Mouse (Mus musculus) inflammation-experienced regulatory T-cells, adult 6 months (primary cell): Measurements from ENCODE around the gene Cep57l1. TPM values are rescaled to one million over a fixed set of nuclear protein-coding genes. Genes with fewer than 3 reads are reported as not detected.

Experiments used
- ATAC-seq: one replicate; pipeline ENCODE4 v1.8.0; 2017
- polyA plus RNA-seq, 3 experiments: library from polyadenylated mRNA; unstranded; fragments of 100-300 nt; shearing (Covaris generic); gene quantifications; one replicate each; pipeline ENCODE4 v1.2.1; 2017

The Cep57l1 gene
- polyA plus RNA-seq, 3 experiments from 2014 or later, result 11.0 to 23.3 (median 18.6) TPM

GRCm38 (mm10) chr10:41735398-41735797, 74.3 kb downstream of the Cep57l1 start:
- ATAC-seq, result no peak

GRCm38 (mm10) chr10:41733214-41733613, 76.5 kb downstream of the Cep57l1 start:
- ATAC-seq, result no peak

- no peak for ATAC-seq
Measured at GRCm38 (mm10) chr10:41731932-41732331, 77.7 kb downstream of the Cep57l1 start.

GRCm38 (mm10) chr10:41730746-41731145, 78.9 kb downstream of the Cep57l1 start:
- ATAC-seq, result no peak

GRCm38 (mm10) chr10:41726215-41726614, 83.5 kb downstream of the Cep57l1 start:
- ATAC-seq, result no peak

- ATAC-seq, result no peak
Measured at GRCm38 (mm10) chr10:41719587-41719986, 90.1 kb downstream of the Cep57l1 start.

- ATAC-seq, result no peak
Measured at GRCm38 (mm10) chr10:41716029-41716897, 93.4 kb downstream of the Cep57l1 start, which contains the start of gene Ccdc162. Ccdc162 (minus strand) TSS chr10:41716634.

GRCm38 (mm10) chr10:41715557-41715956, 94.1 kb downstream of the Cep57l1 start:
- ATAC-seq, result no peak

- no peak for ATAC-seq
Measured at GRCm38 (mm10) chr10:41711467-41711866, 98.2 kb downstream of the Cep57l1 start.

GRCm38 (mm10) chr10:41710773-41711172, 98.9 kb downstream of the Cep57l1 start:
- ATAC-seq, result no peak

- ATAC-seq, result no peak
Measured at GRCm38 (mm10) chr10:41709341-41709740, 100.3 kb downstream of the Cep57l1 start.

- no peak for ATAC-seq
Measured at GRCm38 (mm10) chr10:41699669-41700068, 110.0 kb downstream of the Cep57l1 start.

GRCm38 (mm10) chr10:41697040-41697439, 112.6 kb downstream of the Cep57l1 start:
- no peak for ATAC-seq

- no peak for ATAC-seq
Measured at GRCm38 (mm10) chr10:41690978-41691377, 118.7 kb downstream of the Cep57l1 start.

GRCm38 (mm10) chr10:41689941-41690887, 119.5 kb downstream of the Cep57l1 start:
- peak; percentile 83 for ATAC-seq

- ATAC-seq, result no peak
Measured at GRCm38 (mm10) chr10:41684548-41684996, 125.1 kb downstream of the Cep57l1 start.

- peak; percentile 84 for ATAC-seq
Measured at GRCm38 (mm10) chr10:41682546-41683393, 126.9 kb downstream of the Cep57l1 start.

GRCm38 (mm10) chr10:41678746-41679360, 130.8 kb downstream of the Cep57l1 start:
- ATAC-seq, result peak; percentile 62

GRCm38 (mm10) chr10:41677396-41677795, 132.3 kb downstream of the Cep57l1 start:
- ATAC-seq, result no peak

- ATAC-seq, result no peak
Measured at GRCm38 (mm10) chr10:41676661-41677061, 133.0 kb downstream of the Cep57l1 start.

- ATAC-seq, result no peak
Measured at GRCm38 (mm10) chr10:41675842-41676571, 133.7 kb downstream of the Cep57l1 start.
